Mouse (Mus musculus): Measurements from ENCODE around the gene Cttn. TPM values are rescaled to one million over a fixed set of nuclear protein-coding genes. Genes with fewer than 3 reads are reported as not detected.

The Cttn gene
- polyA plus RNA-seq, 1 experiment from 2014 or later: 164 TPM

DNA sequence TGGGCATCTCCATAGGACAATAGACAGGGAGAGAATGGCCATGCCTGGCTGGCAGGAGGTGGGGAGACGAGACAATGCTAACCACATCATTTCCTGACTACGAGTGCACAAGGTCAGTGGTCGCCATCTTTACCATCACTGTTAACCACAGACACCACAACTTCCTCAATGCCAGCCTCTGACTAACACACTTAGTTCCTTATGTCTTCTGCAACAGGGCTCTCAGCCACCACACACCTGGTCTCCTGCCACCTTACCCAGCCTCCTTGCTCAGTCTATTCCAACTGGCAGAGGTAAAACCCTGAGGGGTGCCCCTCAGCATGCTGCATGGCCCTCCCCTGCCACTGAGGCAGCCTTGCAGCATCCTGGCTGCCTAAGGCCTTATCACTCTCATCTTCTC, 23.7 kb downstream of the Cttn start:
- Histone ChIP-seq H3K4me2 (no peak overlapping the region), H3K4me3 (replicated peaks) (no peak overlapping the region), H3K36me3 (peaks cover 54% of the 10 kb centered on the region), H3K27me3 (replicated peaks) (no peaks in the 10 kb centered on the region), H3K4me1 (no peaks in the 10 kb centered on the region), H3K27ac (no peak overlapping the region), H3K9me3 (no peaks in the 10 kb centered on the region), H3K9ac (no peak overlapping the region)
- no peak for ATAC-seq (ENCODE audit: insufficient read depth, low FRiP score, low read depth)
- 89% methylated on average over 3 of the region's 3 CpGs for WGBS

DNA sequence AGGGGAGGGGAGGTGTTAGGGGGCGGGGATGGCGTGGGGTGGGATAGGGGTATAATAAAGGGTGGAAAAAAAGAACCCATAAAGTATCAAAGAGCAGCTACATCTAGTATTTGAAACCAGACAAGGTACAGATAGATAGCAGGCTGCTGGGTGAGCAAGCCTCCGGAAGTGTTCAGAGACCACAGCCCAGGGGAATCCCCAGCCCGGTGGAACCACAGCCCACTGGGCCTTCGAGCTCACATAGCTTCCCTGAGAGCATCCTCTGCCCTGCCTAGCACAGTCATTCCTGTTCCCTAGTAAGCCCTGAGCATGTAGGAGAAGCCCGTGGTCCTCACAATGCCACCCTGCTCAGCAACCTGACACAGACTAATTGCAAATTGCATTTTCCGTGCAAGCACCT, 26.0 kb downstream of the Cttn start:
- H3K9ac ChIP-seq: no peak overlapping the region
- ATAC-seq (ENCODE audit: insufficient read depth, low FRiP score, low read depth): no peak
- WGBS: 84% methylated on average over 7 of the region's 7 CpGs
- H3K4me1 ChIP-seq: no peaks in the 10 kb centered on the region
- H3K9me3 ChIP-seq: no peaks in the 10 kb centered on the region
- no peak overlapping the region for H3K27ac ChIP-seq
- no peaks in the 10 kb centered on the region for H3K27me3 ChIP-seq (replicated peaks)
- H3K4me3 ChIP-seq (replicated peaks): no peak overlapping the region
- peaks cover 58% of the 10 kb centered on the region for H3K36me3 ChIP-seq
- no peak overlapping the region for H3K4me2 ChIP-seq

DNA sequence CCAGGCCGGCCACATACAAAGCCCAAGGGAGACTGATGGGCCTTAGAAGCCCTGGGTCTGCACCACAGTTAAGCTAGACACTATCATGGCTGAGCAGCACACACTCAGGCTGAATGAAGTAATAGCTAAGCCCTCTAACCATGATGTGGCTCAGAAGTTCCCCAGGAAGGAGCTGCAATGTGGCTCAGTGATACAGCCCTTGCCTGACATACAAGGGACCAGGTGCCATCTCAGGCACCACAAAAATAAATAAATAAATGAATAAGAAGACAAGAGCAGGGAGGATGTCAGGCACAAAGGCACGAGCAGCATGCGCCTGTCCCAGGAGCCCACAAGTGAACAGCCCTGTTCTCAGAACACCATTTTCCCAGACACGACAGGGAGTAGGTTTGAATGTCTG, 28.8 kb downstream of the Cttn start:
- 88% methylated on average over 4 of the region's 4 CpGs for WGBS
- H3K36me3 ChIP-seq: peaks cover 62% of the 10 kb centered on the region

DNA sequence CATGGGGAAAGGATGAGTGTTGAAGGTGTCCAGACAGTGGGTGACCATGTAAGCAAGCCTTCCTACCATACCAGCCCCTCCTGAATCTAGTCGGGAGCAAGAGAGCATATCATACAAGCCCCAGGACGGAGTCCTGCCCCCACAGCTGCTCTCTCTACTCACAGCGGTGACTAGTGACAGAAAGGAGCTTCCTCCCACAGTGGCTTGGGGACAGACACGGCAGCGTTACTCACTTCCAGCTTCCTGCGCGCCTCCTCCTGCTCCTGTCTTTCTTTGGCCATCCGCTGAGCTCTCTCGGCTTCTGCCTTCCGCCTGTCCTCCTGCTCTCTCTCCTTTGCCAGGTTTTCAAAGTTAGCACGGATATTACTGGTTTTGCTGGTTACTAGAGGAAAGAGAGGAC, 29.3 kb downstream of the Cttn start:
- H3K9me3 ChIP-seq: no peaks in the 10 kb centered on the region
- 92% methylated on average over 11 of the region's 11 CpGs for WGBS
- no peak overlapping the region for H3K4me2 ChIP-seq
- no peak for ATAC-seq (ENCODE audit: insufficient read depth, low FRiP score, low read depth)
- H3K27ac ChIP-seq: no peak overlapping the region
- no peaks in the 10 kb centered on the region for H3K4me1 ChIP-seq
- H3K36me3 ChIP-seq: peaks cover 62% of the 10 kb centered on the region
- no peak overlapping the region for H3K9ac ChIP-seq
- no peaks in the 10 kb centered on the region for H3K27me3 ChIP-seq (replicated peaks)
- H3K4me3 ChIP-seq (replicated peaks): no peak overlapping the region

More for the DNA sequence above, 28.8 kb downstream of the Cttn start:
- Histone ChIP-seq H3K4me3 (replicated peaks) (no peak overlapping the region), H3K27me3 (replicated peaks) (no peaks in the 10 kb centered on the region), H3K9me3 (no peaks in the 10 kb centered on the region), H3K4me1 (no peaks in the 10 kb centered on the region), H3K27ac (no peak overlapping the region), H3K9ac (no peak overlapping the region), H3K4me2 (no peak overlapping the region)
- ATAC-seq (ENCODE audit: insufficient read depth, low FRiP score, low read depth): no peak

DNA sequence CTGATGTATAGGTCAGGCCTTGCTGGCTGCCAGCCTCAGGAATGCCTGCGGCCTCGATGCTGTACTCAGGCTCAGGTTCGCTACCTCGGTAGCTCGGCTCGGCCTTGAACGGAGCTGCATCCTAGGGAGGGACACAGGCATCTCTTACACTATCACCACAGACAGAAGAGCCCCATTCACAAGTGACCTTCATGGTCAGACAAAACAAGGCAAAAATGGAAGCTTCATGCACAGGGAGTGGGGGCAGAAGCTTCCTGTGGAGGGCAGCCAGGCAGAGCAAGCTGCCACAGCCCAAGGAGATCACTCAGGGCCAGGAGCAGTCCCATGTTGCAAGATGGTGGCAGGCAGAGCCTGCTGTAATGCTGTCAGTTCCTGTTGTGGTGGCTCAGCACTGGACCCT, 32.0 kb downstream of the Cttn start:
- H3K36me3 ChIP-seq: peaks cover 50% of the 10 kb centered on the region
- WGBS: 97% methylated on average over 7 of the region's 7 CpGs
- no peaks in the 10 kb centered on the region for H3K9me3 ChIP-seq
- H3K27ac ChIP-seq: no peak overlapping the region
- no peak for ATAC-seq (ENCODE audit: insufficient read depth, low FRiP score, low read depth)
- H3K27me3 ChIP-seq (replicated peaks): no peaks in the 10 kb centered on the region
- H3K4me3 ChIP-seq (replicated peaks): no peak overlapping the region
- no peak overlapping the region for H3K9ac ChIP-seq
- H3K4me2 ChIP-seq: no peak overlapping the region
- H3K4me1 ChIP-seq: no peaks in the 10 kb centered on the region

DNA sequence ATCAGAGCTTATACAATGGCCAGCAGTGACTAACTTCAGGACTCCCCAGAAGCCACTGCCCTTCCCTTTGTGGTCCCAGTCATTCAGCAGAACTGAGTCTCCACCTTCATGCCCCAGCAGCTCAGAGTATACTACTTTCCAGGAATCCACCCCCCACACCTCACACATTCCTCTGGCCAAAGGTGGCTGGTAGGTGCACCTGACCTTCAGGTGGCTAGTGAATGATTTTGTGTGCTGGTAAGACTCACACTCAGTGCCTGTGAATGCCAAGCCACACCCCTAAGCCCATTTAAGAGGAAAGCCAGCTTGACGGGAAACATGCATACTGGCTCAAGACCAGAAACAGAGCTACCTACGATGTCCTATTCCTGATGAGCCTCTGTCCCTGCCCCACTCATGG, 37.9 kb downstream of the Cttn start:
- Histone ChIP-seq H3K4me2 (no peak overlapping the region), H3K9me3 (no peaks in the 10 kb centered on the region), H3K4me3 (replicated peaks) (no peak overlapping the region), H3K4me1 (no peaks in the 10 kb centered on the region), H3K27me3 (replicated peaks) (no peaks in the 10 kb centered on the region), H3K36me3 (peaks cover 14% of the 10 kb centered on the region), H3K9ac (no peak overlapping the region), H3K27ac (no peak overlapping the region)
- ATAC-seq (ENCODE audit: insufficient read depth, low FRiP score, low read depth): no peak
- 55% methylated on average over 2 of the region's 2 CpGs for WGBS

DNA sequence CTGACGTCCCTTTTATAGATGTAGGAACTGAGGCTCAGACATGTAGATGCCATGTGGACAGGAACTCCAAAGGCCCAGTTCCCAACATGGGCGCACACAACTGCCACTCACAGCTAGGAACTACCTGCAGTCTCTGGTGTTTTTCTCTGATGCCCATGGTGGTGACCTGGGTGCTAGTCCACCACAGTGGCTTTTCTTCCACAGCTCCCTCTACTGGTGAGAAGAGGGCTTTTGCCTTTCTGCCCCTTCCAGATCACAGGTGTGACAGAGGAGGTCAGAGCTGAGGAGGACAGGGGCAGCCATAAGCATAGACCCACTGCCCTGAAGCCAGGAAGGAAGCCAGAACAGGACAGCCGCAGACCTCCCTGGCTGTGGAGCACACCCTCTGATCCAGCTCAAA, 43.3 kb downstream of the Cttn start:
- Histone ChIP-seq H3K9me3 (no peaks in the 10 kb centered on the region), H3K4me2 (no peak overlapping the region), H3K36me3 (no peaks in the 10 kb centered on the region), H3K4me3 (replicated peaks) (no peak overlapping the region), H3K27ac (no peak overlapping the region), H3K9ac (no peak overlapping the region), H3K4me1 (no peaks in the 10 kb centered on the region), H3K27me3 (replicated peaks) (no peaks in the 10 kb centered on the region)
- ATAC-seq (ENCODE audit: insufficient read depth, low FRiP score, low read depth): no peak
- 89% methylated on average over 3 of the region's 3 CpGs for WGBS

DNA sequence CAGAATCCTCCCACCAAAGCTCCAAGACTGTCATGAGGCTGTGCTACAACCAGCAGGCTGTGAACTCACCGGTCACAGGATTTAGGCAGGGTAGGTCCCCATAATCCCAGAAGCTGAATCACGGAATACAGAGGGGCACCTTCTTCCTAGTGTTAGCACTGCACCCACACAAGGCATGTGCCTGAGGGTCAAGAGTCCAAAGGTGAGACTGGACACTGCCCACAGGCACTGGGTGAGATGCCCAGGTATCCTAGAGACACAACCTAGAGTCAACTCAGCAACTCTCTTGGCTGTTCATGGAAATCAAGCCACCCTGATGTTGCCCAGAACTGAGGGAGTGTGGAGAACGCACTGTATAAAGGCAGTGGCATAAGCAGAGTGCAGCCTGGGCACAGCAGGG, 44.2 kb downstream of the Cttn start:
- Histone ChIP-seq H3K9me3 (no peaks in the 10 kb centered on the region), H3K27me3 (replicated peaks) (no peaks in the 10 kb centered on the region), H3K27ac (no peak overlapping the region), H3K36me3 (no peaks in the 10 kb centered on the region), H3K4me1 (no peaks in the 10 kb centered on the region), H3K9ac (no peak overlapping the region), H3K4me3 (replicated peaks) (no peak overlapping the region), H3K4me2 (no peak overlapping the region)
- 0 out of 2 replicates have a peak, but pooled peaks have one; percentile 8 for ATAC-seq (ENCODE audit: insufficient read depth, low FRiP score, low read depth)
- WGBS: 80% methylated on average over 3 of the region's 3 CpGs

DNA sequence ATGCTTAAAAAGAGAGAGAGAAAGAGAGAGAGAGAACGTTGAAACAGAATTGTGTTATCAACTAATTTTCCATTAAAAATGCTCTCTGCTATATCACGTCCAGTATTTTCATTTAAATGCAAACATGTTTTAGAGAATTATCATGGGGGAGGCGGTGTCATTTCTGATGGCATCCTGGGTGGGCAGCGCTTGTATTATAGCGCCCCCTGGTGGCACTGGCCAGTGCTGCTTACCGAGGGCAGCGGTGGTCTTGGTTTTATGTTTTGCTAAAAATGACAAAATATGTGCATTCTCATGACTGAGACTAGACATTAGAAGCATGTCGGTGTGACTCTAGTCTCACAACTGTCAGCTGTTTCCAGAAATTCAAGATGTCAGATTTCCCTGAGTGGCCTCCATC, 44.9 kb downstream of the Cttn start:
- Histone ChIP-seq H3K36me3 (no peaks in the 10 kb centered on the region), H3K9ac (no peak overlapping the region), H3K27me3 (replicated peaks) (no peaks in the 10 kb centered on the region), H3K4me2 (no peak overlapping the region), H3K27ac (no peak overlapping the region), H3K4me3 (replicated peaks) (no peak overlapping the region), H3K9me3 (no peaks in the 10 kb centered on the region), H3K4me1 (no peaks in the 10 kb centered on the region)
- 10% methylated on average over 8 of the region's 8 CpGs for WGBS
- ATAC-seq (ENCODE audit: insufficient read depth, low FRiP score, low read depth): no peak

DNA sequence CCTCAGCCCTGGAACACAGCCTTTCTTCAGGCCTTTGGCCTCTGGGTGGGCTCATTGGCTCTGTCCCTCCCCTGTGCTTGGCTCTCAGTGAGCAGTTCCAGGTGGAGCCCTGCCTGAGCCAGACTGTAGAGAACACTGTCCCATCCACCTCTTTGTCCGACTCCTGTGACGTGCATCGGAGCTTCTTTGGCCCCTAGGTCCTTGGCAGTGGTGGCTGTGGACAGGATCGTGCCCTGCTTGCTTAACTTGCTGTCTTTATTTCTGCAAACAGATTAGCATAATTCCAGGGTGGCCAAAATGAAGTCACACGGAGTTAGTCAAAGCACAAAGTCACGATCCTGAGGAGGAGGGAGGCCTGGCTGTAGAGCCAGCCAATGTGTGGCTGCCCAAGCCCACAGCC, 49.3 kb downstream of the Cttn start:
- no peak overlapping the region for H3K4me2 ChIP-seq
- 76% methylated on average over 6 of the region's 6 CpGs for WGBS
- H3K9me3 ChIP-seq: no peaks in the 10 kb centered on the region
- H3K36me3 ChIP-seq: no peaks in the 10 kb centered on the region
- no peak overlapping the region for H3K4me3 ChIP-seq (replicated peaks)
- H3K9ac ChIP-seq: no peak overlapping the region
- no peak for ATAC-seq (ENCODE audit: insufficient read depth, low FRiP score, low read depth)
- H3K4me1 ChIP-seq: peaks cover 14% of the 10 kb centered on the region
- H3K27ac ChIP-seq: no peak overlapping the region
- H3K27me3 ChIP-seq (replicated peaks): no peaks in the 10 kb centered on the region

DNA sequence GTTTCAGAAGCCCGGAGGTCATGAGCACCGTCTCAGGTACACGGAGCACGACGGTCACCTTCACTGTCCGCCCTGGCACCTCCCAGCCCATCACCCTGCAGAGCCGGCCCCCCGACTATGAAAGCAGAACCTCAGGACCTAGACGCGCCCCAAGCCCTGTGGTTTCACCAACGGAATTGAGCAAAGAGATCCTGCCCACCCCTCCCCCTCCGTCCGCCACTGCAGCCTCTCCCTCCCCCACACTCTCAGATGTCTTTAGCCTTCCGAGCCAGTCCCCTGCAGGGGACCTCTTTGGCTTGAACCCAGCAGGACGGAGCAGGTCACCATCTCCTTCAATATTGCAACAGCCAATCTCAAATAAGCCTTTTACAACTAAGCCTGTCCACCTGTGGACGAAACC, 50.3 kb downstream of the Cttn start:
- Histone ChIP-seq H3K4me1 (peaks cover 14% of the 10 kb centered on the region), H3K27me3 (replicated peaks) (no peaks in the 10 kb centered on the region), H3K36me3 (no peaks in the 10 kb centered on the region), H3K27ac (no peak overlapping the region), H3K9me3 (no peaks in the 10 kb centered on the region), H3K4me3 (replicated peaks) (no peak overlapping the region), H3K9ac (no peak overlapping the region), H3K4me2 (no peak overlapping the region)
- 31% methylated on average over 16 of the region's 16 CpGs for WGBS
- ATAC-seq (ENCODE audit: insufficient read depth, low FRiP score, low read depth): no peak

DNA sequence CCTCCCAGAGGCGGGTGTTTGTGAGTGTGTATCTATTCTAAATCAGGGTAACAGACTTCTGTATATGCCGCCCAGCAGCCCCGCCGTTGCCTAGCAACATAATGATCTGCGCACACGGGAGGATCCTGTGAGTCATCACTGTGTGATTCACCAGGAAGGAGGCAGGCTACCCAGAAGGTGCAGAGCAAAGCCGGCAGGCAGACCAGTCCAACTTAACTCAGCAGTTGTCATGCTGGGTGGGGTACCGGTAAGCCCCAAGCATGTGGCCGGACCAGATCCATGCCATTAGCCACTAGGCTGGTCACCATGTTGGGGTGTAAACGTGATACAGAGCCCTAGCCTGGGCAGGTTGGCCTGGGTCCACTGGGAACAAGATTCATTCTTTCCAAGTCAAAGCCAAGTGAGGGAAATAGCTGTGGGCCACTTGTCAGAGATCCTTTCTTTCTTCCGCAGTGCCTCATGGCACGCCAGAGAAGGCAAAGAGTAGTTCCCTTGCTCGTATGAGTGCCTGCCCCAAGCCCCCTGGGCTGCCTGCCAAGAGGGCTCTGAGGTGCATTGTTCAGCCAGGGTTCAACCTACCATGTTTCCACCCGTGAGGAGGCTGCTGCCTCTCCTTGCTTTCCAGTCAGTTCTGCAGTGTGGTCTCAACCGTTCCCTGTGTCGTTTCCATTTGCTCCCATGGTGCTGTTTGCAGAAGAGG, 53.0 kb downstream of the Cttn start:
- Histone ChIP-seq H3K4me1 (peaks cover 16% of the 10 kb centered on the region), H3K27me3 (replicated peaks) (no peaks in the 10 kb centered on the region), H3K27ac (peak overlapping the region; percentile 72), H3K9me3 (no peaks in the 10 kb centered on the region), H3K4me3 (replicated peaks) (no peak overlapping the region), H3K36me3 (no peaks in the 10 kb centered on the region), H3K4me2 (peak overlapping the region; percentile 17; the same call in 1 of the 2 replicates), H3K9ac (no peak overlapping the region)
- peak; percentile 78 for ATAC-seq (ENCODE audit: insufficient read depth, low FRiP score, low read depth)
- 24% methylated on average over 16 of the region's 16 CpGs for WGBS

DNA sequence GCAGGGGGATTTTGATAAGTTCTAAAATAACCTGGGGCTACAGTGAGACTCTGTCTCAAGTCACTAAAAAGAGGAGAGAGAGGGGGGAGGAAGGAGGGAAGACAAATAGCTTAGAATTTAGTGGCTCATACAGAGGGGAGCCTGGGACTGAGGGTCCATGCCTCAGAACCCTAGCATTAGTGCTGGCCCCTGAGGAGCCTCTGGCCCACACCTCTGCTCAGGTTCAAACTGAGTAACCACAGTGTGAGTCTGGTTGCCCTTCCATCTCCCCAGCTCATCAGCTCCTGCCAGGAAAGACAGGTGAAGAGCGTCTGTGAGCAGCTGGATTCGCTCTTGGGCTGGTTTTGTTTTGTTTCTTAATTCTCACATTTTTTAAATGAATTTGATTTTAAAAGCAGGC, 53.6 kb downstream of the Cttn start:
- Histone ChIP-seq H3K27ac (0 out of 2 replicates have a peak overlapping the region, but pooled peaks have one; percentile 22), H3K4me2 (peak overlapping the region; percentile 17; the same call in 1 of the 2 replicates), H3K36me3 (no peaks in the 10 kb centered on the region), H3K9ac (no peak overlapping the region), H3K4me3 (replicated peaks) (no peak overlapping the region), H3K4me1 (peaks cover 19% of the 10 kb centered on the region), H3K27me3 (replicated peaks) (no peaks in the 10 kb centered on the region), H3K9me3 (no peaks in the 10 kb centered on the region)
- ATAC-seq (ENCODE audit: insufficient read depth, low FRiP score, low read depth): no peak
- 56% methylated on average over 2 of the region's 2 CpGs for WGBS

All from stomach, embryonic 15.5 days (tissue).